Mouse (Mus musculus) embryo, embryonic 10.5 days (tissue): Measurements from ENCODE around the gene Jak1.

Experiments
- DNase-seq: peaks from one replicate; pipeline ENCODE4 v3.0.0-alpha.2; 2015; ENCODE audit warnings: low spot score

Gene Jak1

GRCm38 (mm10) chr4:101146891-101147655 is 118.0 kb downstream of the Jak1 start:
- peak; percentile 6 for DNase-seq

GRCm38 (mm10) chr4:101146047-101146745 is 118.9 kb downstream of the Jak1 start:
- peak; percentile 92 for DNase-seq

GRCm38 (mm10) chr4:101144790-101145189 is 120.3 kb downstream of the Jak1 start:
- no peak for DNase-seq

- no peak for DNase-seq
Observed at GRCm38 (mm10) chr4:101144361-101144760, 120.7 kb downstream of the Jak1 start.

- no peak for DNase-seq
Observed at GRCm38 (mm10) chr4:101143901-101144300, 121.2 kb downstream of the Jak1 start.

GRCm38 (mm10) chr4:101141768-101142167 is 123.3 kb downstream of the Jak1 start:
- no peak for DNase-seq

- no peak for DNase-seq
Observed at GRCm38 (mm10) chr4:101137975-101138374, 127.1 kb downstream of the Jak1 start.

- DNase-seq = no peak
Observed at GRCm38 (mm10) chr4:101135909-101136308, 129.2 kb downstream of the Jak1 start.

- DNase-seq = no peak
Observed at GRCm38 (mm10) chr4:101135013-101135412, 130.1 kb downstream of the Jak1 start.

GRCm38 (mm10) chr4:101121002-101121401 is 144.1 kb downstream of the Jak1 start:
- DNase-seq = no peak

- DNase-seq = no peak
Observed at GRCm38 (mm10) chr4:101107122-101107521, 158.0 kb downstream of the Jak1 start.
